7 mouse cellular contexts compared by ENCODE assay signal in genomic region chr5:142815421-142816001, GRCm38 (mm10). TPM values are rescaled to one million over a fixed set of nuclear protein-coding genes. Genes with fewer than 3 reads are reported as not detected.
DNase-seq lines count a peak whose midpoint lies in the region; ATAC-seq and TF ChIP-seq lines count a peak whose summit lies in the region.

No protein-coding gene starts in this region.

- H3K9ac ChIP-seq in CH12.LX (ENCODE audit: insufficient read depth, low read depth): peak overlapping the region; percentile 47
- H3K9ac ChIP-seq in embryonic facial prominence, embryonic 11.5 days (replicated peaks; ENCODE audit: low read length): peak overlapping the region; percentile 100

- peak overlapping the region; percentile 57 to 78 (median 63) for H3K4me3 ChIP-seq in CH12.LX (replicated peaks in 1 of 3; ENCODE audit: low read depth in 2 of 3, low read length in 2 of 3, poor library complexity in 1 of 3)
- H3K4me3 ChIP-seq in embryonic facial prominence, embryonic 11.5 days (ENCODE audit: low read depth, low read length): peak overlapping the region; percentile 98

- under 1% methylated on average over 30 of the region's 30 CpGs for WGBS in embryonic facial prominence, embryonic 11.5 days

- H3K9me3 ChIP-seq in CH12.LX (replicated peaks; ENCODE audit: low read length): peaks cover 19% of the 10 kb centered on the region
- no peaks in the 10 kb centered on the region for H3K9me3 ChIP-seq in embryonic facial prominence, embryonic 11.5 days (replicated peaks; ENCODE audit: control insufficient read depth, low read length)

- no peaks in the 10 kb centered on the region for H3K79me2 ChIP-seq in CH12.LX (replicated peaks; ENCODE audit: control insufficient read depth, extremely low read depth, insufficient read depth, poor library complexity, severe bottlenecking)

- in situ Hi-C loops in CH12.LX (cut with MboI; ENCODE audit: low pct_ligation_motif_present, low pct_unique_long_range_greater_than_20kb, low sequenced_read_pairs): loop anchor here (10.0 kb wide), 1 partner anchor 51 kb away; no protein-coding TSS in a partner anchor

- H3K4me2 ChIP-seq in CH12.LX (ENCODE audit: insufficient read depth, low read depth, poor library complexity, severe bottlenecking): peak overlapping the region; percentile 65
- H3K4me2 ChIP-seq in embryonic facial prominence, embryonic 11.5 days (ENCODE audit: low read depth, low read length): peak overlapping the region; percentile 93

- TF ChIP-seq POLR2A in CH12.LX (IDR thresholded peaks at IDR 0.05; ENCODE audit: low read depth, low read length): no peak

- dilution Hi-C loops in CH12.LX (cut with MboI; ENCODE audit: extremely low pct_ligation_motif_present, extremely low pct_unique_long_range_greater_than_20kb, low sequenced_read_pairs): no loop called here

- no peak for ATAC-seq in embryonic facial prominence, embryonic 11.5 days (replicated peaks; ENCODE audit: insufficient number of reproducible peaks, low FRiP score, low TSS enrichment, low read depth)
- ATAC-seq in megakaryocyte progenitor cell, adult 5-6 weeks (replicated peaks; ENCODE audit: poor library complexity): peak; percentile 26

- peak; percentile 76 for DNase-seq in 416B (ENCODE audit: low read depth)
- DNase-seq in CH12.LX (ENCODE audit: extremely low read depth): peak; percentile 12
- peak; percentile 40 for DNase-seq in embryonic facial prominence, embryonic 11.5 days (ENCODE audit: low spot score)
- peak; percentile 63 for DNase-seq in heart, postnatal 10 days
- DNase-seq in kidney, postnatal 36 days: peak; percentile 37 to 62
- no peak for DNase-seq in T-cell, adult 2 months (ENCODE audit: low spot score)

- no peaks in the 10 kb centered on the region; a peak in 1 of 4 replicates for H3K4me1 ChIP-seq in CH12.LX (ENCODE audit: control insufficient read depth in 1 of 2, insufficient read depth in 2 of 2)
- H3K4me1 ChIP-seq in embryonic facial prominence, embryonic 11.5 days (ENCODE audit: control insufficient read depth, insufficient read depth, low read length): peaks cover 24% of the 10 kb centered on the region

- peaks cover 56% of the 10 kb centered on the region for H3K27me3 ChIP-seq in CH12.LX (replicated peaks)
- no peaks in the 10 kb centered on the region for H3K27me3 ChIP-seq in embryonic facial prominence, embryonic 11.5 days (ENCODE audit: control insufficient read depth, insufficient read depth, low read length)

- H3K27ac ChIP-seq in CH12.LX (ENCODE audit: insufficient read depth, low read depth): no peak overlapping the region
- peak overlapping the region; percentile 100 for H3K27ac ChIP-seq in embryonic facial prominence, embryonic 11.5 days (replicated peaks; ENCODE audit: low read depth, low read length)

- no peak for TF ChIP-seq CTCF in CH12.LX (conservative IDR thresholded peaks at IDR 0.05 in 1 of 2, IDR thresholded peaks at IDR 0.05 in 1 of 2; ENCODE audit: low read depth in 2 of 2, low read length in 2 of 2)

- TF ChIP-seq EP300 in CH12.LX (IDR thresholded peaks at IDR 0.05; ENCODE audit: low read length): no peak

- TF ChIP-seq RAD21 in CH12.LX (IDR thresholded peaks at IDR 0.05; ENCODE audit: low read depth, low read length): no peak

- no peaks in the 10 kb centered on the region for H3K36me3 ChIP-seq in CH12.LX (replicated peaks in 1 of 2; ENCODE audit: control insufficient read depth in 1 of 2, insufficient read depth in 1 of 2, low read length in 1 of 2)
- peaks cover 2% of the 10 kb centered on the region for H3K36me3 ChIP-seq in embryonic facial prominence, embryonic 11.5 days (replicated peaks; ENCODE audit: control insufficient read depth, insufficient read depth, low read depth, low read length)

- intact Hi-C loops in heart, postnatal 10 days (cut with DNase I): loop anchor here (2.0 to 5.0 kb wide), 2 partner anchors 47 to 117 kb away; no protein-coding TSS in a partner anchor

TF ChIP-seq in CH12.LX, 34 proteins besides CTCF, POLR2A, EP300 and RAD21:
- peak; percentile 53; the same call in 1 of the 2 replicates for TF ChIP-seq ZNF384 (IDR thresholded peaks at IDR 0.05; ENCODE audit: low read depth, low read length)
- peak; percentile 36; the same call in 1 of the 2 replicates for TF ChIP-seq SIN3A (IDR thresholded peaks at IDR 0.05; ENCODE audit: low read length)
- TF ChIP-seq ZKSCAN1 (IDR thresholded peaks at IDR 0.05; ENCODE audit: borderline replicate concordance, low read depth, low read length): no peak
- TF ChIP-seq IRF4 (IDR thresholded peaks at IDR 0.05; ENCODE audit: low read depth, low read length): no peak

RNA-seq across cellular contexts. Expression of gene Tnrc18, which starts 2.0 kb away (rescaled TPM):
- total RNA-seq in CH12.LX (2012; rRNA removed) (5.2 and 5.4 TPM in 2 replicates), CH12.LX (2014; rRNA removed) (0.71 and 0.80 TPM in 2 replicates)
- polyA plus RNA-seq in CH12.LX (2012; ENCODE audit: insufficient read length, low read depth): 7.7 and 8.0 TPM in 2 replicates
- 26.4 and 31.0 TPM in 2 replicates for polyA plus RNA-seq in embryonic facial prominence, embryonic 11.5 days (2014; fragmentation: Nextera tagmentation; extraction: Ambion mirVana)
- total RNA-seq in heart, postnatal 10 days (2021): 10 to 100 TPM; 80.1 to 91.3 TPM
- total RNA-seq in megakaryocyte progenitor cell, adult 5-6 weeks (2015): 27.3 and 30.2 TPM in 2 replicates
- 10.9 and 14.5 TPM in 2 replicates for total RNA-seq in megakaryocyte progenitor cell, adult 5-6 weeks (2017)
